Mouse (Mus musculus): ENCODE data around the gene Triml2.

The Triml2 gene

GRCm38 (mm10) chr8:43180054-43180690 is at the start of gene Triml2:
Triml2 (plus strand) TSS chr8:43180541.
- DNase-seq (ENCODE audit: low spot score in 2 of 2) = no peak

- DNase-seq (ENCODE audit: low spot score in 2 of 2) = no peak
Measured at GRCm38 (mm10) chr8:43141386-43141785, 39.0 kb upstream of the Triml2 start, which contains the start of gene Triml1. Triml1 (minus strand) TSS chr8:43141486.

DNA sequence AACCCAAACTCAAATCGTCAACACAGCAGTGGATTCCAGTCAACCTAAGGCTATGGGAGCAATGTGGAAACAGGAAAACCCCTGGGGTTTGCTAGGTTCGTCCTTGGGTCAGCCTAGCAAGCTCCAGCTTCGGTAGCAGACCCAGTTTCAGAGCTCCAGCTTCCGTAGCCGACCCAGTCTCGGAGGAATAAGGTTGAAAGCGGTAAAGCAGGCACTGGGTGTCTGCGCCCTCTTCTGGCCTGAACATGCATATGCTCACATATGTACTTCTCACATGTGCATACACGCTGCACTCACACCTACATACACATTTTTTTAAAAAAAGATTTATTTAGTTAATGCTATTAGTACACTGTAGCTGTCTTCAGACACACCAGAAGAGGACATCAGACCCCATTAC is 31.0 kb upstream of the Triml2 start:
- no peak for DNase-seq (ENCODE audit: low spot score in 2 of 2)

DNA sequence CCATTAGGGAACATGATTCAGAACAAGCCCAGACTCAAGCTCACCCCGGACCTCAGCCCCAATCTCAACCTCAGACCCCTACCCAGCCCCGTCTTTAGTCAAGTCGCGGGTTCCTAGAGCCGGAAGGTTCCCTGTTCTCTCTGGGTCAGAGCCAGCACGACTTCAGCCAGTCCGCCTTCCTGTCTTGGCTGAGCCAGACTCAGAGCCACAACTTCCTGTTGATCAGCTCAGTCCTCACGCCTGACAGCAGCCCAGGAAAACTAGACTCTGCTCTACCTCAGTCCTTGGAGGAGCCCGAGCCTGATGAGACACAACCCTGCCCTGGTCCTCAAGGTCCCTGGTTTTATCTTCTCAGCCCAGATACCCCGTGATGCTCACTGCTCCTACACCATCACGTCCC is 17.1 kb upstream of the Triml2 start:
- DNase-seq (ENCODE audit: low spot score in 2 of 2) = no peak

- no peak for DNase-seq (ENCODE audit: low spot score in 2 of 2)
Measured at GRCm38 (mm10) chr8:43164453-43164852, 15.9 kb upstream of the Triml2 start.

DNA sequence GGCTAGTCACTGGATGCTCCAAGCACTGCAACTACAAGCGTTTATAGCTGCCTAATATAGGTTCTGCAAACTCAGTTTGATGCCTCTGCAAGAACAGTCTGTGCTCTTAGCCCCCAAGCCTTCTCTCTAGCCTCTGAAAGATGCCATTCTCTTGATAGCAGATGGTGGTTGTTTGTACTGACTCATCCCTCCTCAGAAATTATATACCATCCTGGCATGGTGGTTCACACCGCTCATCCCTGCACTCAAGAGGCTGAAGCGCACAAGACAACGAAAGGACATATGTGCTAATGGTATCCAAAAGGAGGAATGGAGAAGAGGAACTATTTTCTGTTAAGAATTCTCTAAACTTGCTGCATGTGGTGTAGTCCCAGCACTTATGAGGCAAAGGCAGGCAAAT is 12.3 kb upstream of the Triml2 start:
- DNase-seq (ENCODE audit: low spot score in 2 of 2) = no peak

DNA sequence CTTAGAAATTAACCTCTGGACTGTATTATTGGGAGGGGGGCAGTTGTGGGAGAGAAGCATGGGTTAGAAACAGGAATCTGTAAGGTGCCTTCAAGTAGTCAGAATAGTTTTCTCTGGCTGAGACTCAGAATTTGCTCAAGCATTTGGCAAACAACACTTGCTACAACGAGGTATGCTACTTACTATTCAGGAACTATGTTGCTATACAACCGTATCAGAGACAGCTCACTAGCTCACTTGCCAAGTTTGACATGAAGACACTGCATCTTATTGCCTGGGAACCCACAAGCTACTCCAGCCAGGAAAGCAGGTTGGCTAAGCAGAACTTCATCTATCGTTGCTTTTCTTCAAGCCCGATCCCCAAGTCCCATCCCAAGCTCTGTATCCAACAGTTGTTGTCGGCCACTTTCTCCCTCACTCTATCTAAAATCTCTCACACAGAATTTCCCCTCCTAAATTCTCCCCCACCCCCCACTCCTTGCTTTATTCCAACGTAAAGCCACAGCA is 11.0 kb upstream of the Triml2 start:
- no peak for DNase-seq (ENCODE audit: low spot score in 2 of 2)

- DNase-seq (ENCODE audit: low spot score in 2 of 2) = no peak
Measured at GRCm38 (mm10) chr8:43176766-43177486, 3.4 kb upstream of the Triml2 start.

DNA sequence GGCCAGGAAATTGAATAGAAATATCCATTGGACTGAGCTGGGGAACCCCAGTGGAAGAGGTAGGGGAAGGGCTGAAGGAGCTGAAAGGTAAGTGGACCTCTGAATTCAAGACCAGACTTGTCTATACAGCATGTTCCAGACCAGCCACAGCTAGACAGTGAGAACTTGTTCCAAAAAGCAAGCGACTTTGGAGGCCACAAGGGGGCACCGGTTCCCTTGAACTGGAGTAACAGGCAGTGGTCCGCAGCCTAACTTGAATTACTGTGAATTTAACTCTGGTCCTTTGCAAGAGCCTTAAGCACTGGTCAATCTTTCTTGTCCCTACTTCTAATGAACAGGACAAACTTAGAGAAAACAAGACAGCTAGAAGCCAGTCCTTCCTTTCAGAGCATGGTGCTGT is 2.1 kb upstream of the Triml2 start:
- no peak for DNase-seq (ENCODE audit: low spot score in 2 of 2)

DNA sequence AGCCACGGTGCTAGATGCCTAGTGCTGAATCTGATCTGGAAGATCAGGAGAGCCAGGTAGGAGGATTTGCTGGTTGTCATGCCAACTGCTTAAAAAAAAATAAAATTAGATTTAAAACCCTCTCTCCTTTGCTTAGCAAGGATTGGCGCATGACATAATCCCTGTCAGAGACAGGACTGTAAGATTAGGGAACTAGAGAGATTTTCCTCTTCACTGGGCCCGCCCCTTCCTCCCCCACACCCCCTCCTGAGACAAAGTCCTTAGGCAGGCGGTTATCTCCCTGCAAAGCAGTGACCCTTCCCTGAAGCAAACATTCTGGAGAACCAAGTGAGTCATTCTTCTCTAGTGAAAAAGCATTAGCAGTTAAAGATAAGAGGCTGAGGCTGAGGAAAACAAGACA is 1.2 kb upstream of the Triml2 start:
- no peak for DNase-seq (ENCODE audit: low spot score in 2 of 2)

GRCm38 (mm10) chr8:43182281-43182680 is 1.9 kb downstream of the Triml2 start:
- no peak for DNase-seq (ENCODE audit: low spot score in 2 of 2)

GRCm38 (mm10) chr8:43215554-43215953 is 35.2 kb downstream of the Triml2 start:
- no peak for DNase-seq (ENCODE audit: low spot score in 2 of 2)

DNA sequence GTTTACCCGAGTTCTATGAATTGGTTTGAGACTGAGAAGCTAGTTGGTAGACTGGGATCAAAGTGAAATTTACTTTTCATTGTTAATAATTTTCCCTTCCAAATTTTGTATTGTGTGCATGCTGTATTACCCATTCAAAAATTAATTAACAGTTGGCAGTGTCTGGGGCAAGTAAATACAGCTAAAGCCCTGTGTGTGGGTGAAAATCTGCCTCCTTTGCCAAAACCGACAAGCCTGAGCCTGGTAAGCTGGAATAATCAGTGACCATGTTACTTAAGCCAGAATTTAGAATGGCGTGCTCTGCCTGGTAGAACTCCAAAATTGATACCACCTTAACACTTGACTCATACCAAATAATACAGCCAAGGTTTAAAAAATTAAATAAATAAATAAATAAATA is 63.0 kb downstream of the Triml2 start:
- DNase-seq (ENCODE audit: low spot score in 2 of 2) = no peak

Measured in spleen, postnatal 14 days (tissue).